Mouse (Mus musculus) hindbrain, embryonic 10.5 days (tissue): Measurements from ENCODE around the gene Slc35f3. TPM values are rescaled to one million over a fixed set of nuclear protein-coding genes. Genes with fewer than 3 reads are reported as not detected.

Experiments
- DNase-seq: peaks from one replicate; pipeline ENCODE4 v3.0.0-alpha.2; 2017; ENCODE audit warnings: low spot score
- H3K27ac ChIP-seq: fragments of 300-500 bp; sonication (generic); 2 replicates; pipeline ENCODE4 v1.5.1; 2016; ENCODE audit warnings: mild to moderate bottlenecking, moderate library complexity
- H3K27me3 ChIP-seq: fragments of 300-500 bp; sonication (generic); 2 replicates; pipeline ENCODE4 v1.6.1; 2016; ENCODE audit warnings: mild to moderate bottlenecking; ENCODE audit not compliant: poor library complexity, insufficient read depth, severe bottlenecking
- H3K36me3 ChIP-seq: fragments of 300-500 bp; sonication (generic); 2 replicates; pipeline ENCODE4 v1.6.1; 2016; ENCODE audit warnings: mild to moderate bottlenecking, moderate library complexity
- H3K4me1 ChIP-seq: fragments of 300-500 bp; sonication (generic); replicated peaks from 2 replicates; pipeline ENCODE4 v1.6.1; 2016; ENCODE audit warnings: mild to moderate bottlenecking
- H3K4me3 ChIP-seq: fragments of 300-500 bp; sonication (generic); 2 replicates; pipeline ENCODE4 v1.5.1; 2016; ENCODE audit warnings: mild to moderate bottlenecking, moderate library complexity
- H3K9me3 ChIP-seq: fragments of 300-500 bp; sonication (generic); 2 replicates; pipeline ENCODE4 v1.6.1; 2016; ENCODE audit warnings: mild to moderate bottlenecking, moderate library complexity
- WGBS: fragments of 180-500 bp; shearing (Covaris S2); methylation state at CpG from one replicate; pipeline ENCODE4 v1.1.7; 2016; 5-methylcytosine and 5-hydroxymethylcytosine counted together
- polyA plus RNA-seq: library from polyadenylated mRNA; unstranded; fragments of >200 nt; fragmentation: Nextera tagmentation; extraction: Ambion mirVana; gene quantifications from 2 replicates; pipeline ENCODE4 v1.2.1, GENCODE M21; 2016

Gene Slc35f3
- polyA plus RNA-seq, 1 experiment from 2014 or later: 0.10 TPM

GRCm38 (mm10) chr8:126433827-126434226, 135.5 kb downstream of the Slc35f3 start:
- DNase-seq: no peak
- H3K4me1 ChIP-seq: no peaks in the 10 kb centered on the region
- H3K4me3 ChIP-seq: no peak overlapping the region
- WGBS: 87% methylated on average over 7 of the region's 7 CpGs
- H3K9me3 ChIP-seq: no peaks in the 10 kb centered on the region
- H3K27me3 ChIP-seq: no peaks in the 10 kb centered on the region
- peaks cover 90% of the 10 kb centered on the region for H3K36me3 ChIP-seq
- no peak overlapping the region for H3K27ac ChIP-seq

DNA sequence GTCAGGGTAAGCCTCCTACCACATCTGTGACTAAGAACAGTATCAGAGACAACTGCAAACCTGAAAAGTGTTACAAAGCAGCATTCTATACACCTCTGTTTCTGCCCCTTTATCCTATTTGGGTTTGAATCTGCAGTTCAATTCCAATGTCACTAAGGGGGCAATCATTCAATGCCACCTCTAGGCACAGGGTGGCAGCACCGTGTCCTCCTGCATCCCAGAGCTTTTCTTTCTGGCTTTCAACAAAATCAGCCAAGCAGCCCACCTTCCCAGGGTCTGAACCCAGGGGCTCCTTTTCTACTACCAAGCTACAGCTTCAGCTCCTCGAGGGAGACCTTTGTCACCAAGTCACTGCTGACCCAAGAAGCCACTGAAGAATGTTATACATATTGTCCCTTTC, 140.6 kb downstream of the Slc35f3 start:
- Histone ChIP-seq H3K27ac (no peak overlapping the region), H3K4me3 (no peak overlapping the region), H3K36me3 (peaks cover 72% of the 10 kb centered on the region), H3K4me1 (no peaks in the 10 kb centered on the region), H3K9me3 (no peaks in the 10 kb centered on the region), H3K27me3 (no peaks in the 10 kb centered on the region)
- DNase-seq: no peak
- WGBS: 58% methylated on average over 2 of the region's 2 CpGs

Other genes starting within 250 kb of the Slc35f3 start
- gene Coa6, start 124.0 kb downstream of the Slc35f3 start, polyA plus RNA-seq: 41.4 and 44.2 TPM in 2 replicates
- gene Tarbp1, start 176.5 kb downstream of the Slc35f3 start, polyA plus RNA-seq: 1.6 and 2.3 TPM in 2 replicates